Mouse (Mus musculus) cortical plate, adult 2 months (tissue): ENCODE data around the gene Glis2. TPM values are rescaled to one million over a fixed set of nuclear protein-coding genes. Genes with fewer than 3 reads are reported as not detected.

Source experiments
- H3K27ac ChIP-seq: fragments of 200-500 bp; 2 replicates; pipeline ENCODE4 v1.5.1; 2012; ENCODE audit warnings: low read length, control low read depth, inconsistent platforms; ENCODE audit not compliant: insufficient read depth
- H3K4me1 ChIP-seq: fragments of 200-500 bp; 2 replicates; pipeline ENCODE4 v1.6.1; 2011; ENCODE audit warnings: low read length; ENCODE audit not compliant: control insufficient read depth, insufficient read depth
- H3K4me3 ChIP-seq: fragments of 200-500 bp; 2 replicates; pipeline ENCODE4 v1.5.1; 2011; ENCODE audit warnings: mild to moderate bottlenecking, low read length, control low read depth; ENCODE audit not compliant: insufficient read depth
- CTCF ChIP-seq: fragments of 200-500 bp; IDR thresholded peaks from 2 replicates; pipeline ENCODE4 v1.5.1; 2011; ENCODE audit warnings: mild to moderate bottlenecking, control low read depth, low read length; ENCODE audit not compliant: insufficient read depth; ENCODE audit errors: extremely low read depth
- POLR2A ChIP-seq: fragments of 200-500 bp; IDR thresholded peaks from 2 replicates; pipeline ENCODE4 v1.6.1; 2011; ENCODE audit warnings: mild to moderate bottlenecking, low read length, control low read depth; ENCODE audit not compliant: insufficient read depth; ENCODE audit errors: extremely low read depth
- polyA plus RNA-seq: library from polyadenylated mRNA; depleted of rRNA; stranded (reverse); fragments of >200 nt; gene quantifications from 2 replicates; pipeline ENCODE4 v1.2.3, GENCODE M21; 2012

Gene Glis2
- polyA plus RNA-seq, 1 experiment, result 17.3 TPM

DNA sequence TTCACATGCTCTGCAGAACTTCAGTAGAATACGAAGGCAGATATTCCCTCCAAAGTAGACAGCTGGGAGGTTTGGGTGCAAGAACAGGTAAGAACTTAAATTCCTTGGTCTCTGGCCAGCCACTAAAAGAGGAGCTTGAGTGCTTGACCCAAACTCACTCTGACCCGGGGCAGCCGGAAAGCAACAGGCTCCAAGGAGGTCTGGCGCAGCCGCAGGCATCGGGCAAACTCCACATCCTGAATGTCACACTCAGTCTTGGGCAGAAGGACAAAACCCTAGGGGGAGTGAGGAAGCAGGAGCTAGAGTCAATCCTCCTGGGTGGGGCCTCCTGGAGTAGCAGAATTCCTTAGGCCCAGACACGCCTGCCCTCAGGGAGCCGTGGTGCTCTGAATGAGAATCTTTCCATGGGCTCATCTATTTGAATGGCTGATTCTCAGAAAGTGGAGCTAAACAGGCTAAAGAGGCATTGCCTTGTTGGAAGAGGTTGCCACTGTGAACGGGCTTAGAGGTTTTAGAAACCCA, 34.4 kb downstream of the Glis2 start:
- no peak overlapping the region for H3K27ac ChIP-seq
- no peaks in the 10 kb centered on the region for H3K4me1 ChIP-seq
- TF ChIP-seq POLR2A, result no peak
- no peak for TF ChIP-seq CTCF
- no peak overlapping the region for H3K4me3 ChIP-seq

DNA sequence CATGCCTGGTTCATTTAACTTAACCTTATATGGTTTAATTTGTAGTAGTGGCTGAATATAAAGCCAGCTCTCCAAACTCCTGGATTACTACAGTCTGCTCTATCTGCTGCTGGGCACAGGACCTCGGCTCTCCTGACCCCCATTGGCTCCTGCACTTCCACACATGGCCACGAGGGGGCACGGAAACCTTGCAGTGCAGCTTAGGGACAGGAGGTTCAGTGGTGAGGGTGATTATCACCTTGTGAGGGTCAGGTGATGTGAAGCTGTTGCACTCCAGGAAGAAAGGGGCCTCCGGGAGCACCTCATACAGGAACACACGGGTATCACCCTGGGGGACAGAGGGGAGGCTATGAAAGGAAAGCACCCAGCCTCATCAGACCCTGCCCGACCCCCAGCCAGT, 35.4 kb downstream of the Glis2 start:
- H3K4me3 ChIP-seq, result no peak overlapping the region
- no peak overlapping the region for H3K27ac ChIP-seq
- TF ChIP-seq POLR2A (no peak), CTCF (peak; percentile 96)
- no peaks in the 10 kb centered on the region for H3K4me1 ChIP-seq

DNA sequence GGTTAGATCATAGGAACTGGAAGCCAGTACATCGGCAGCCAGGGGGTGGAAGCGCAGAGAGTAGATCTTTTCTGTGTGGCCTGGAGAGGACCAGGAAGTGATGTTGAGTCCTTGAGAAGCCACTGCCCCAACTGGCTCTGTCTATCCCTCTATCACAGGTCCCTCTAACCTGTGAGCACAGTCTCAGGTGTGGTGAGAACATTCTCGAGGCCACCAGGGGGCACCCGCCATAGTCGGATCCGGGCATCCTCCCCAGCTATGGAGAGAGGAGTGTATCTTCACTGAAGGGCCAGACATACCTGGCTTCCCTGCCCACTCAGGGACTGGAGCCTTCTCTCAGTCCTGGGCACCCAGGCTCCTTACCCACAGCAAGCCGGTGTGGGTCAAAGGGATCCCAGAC, 37.5 kb downstream of the Glis2 start:
- Histone ChIP-seq H3K4me1 (no peaks in the 10 kb centered on the region), H3K4me3 (no peak overlapping the region)

DNA sequence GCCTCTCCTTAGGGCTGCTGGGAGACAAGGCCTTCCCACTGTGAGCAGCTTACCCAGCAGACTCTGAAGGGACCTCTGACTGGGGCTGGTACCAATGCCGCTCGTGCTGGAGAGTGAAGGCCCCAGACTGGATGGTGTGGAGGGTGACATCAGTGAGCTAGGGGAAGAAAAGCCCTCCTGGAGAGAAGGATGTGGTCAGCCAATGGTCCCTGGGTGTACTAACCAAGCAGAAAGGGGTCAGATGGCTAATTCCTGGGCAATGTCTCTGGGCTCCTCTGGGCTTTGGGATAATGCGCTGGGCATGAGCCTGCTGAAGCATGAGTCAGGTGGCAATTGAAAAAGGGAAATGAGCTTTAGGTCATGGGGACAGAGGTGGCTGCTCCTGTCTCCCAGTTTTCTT, 39.1 kb downstream of the Glis2 start:
- Histone ChIP-seq H3K27ac (no peak overlapping the region), H3K4me1 (no peaks in the 10 kb centered on the region), H3K4me3 (no peak overlapping the region)
- TF ChIP-seq POLR2A (no peak), CTCF (no peak)

More for the DNA sequence above, 37.5 kb downstream of the Glis2 start:
- peak; percentile 16; the same call in 1 of the 2 replicates for TF ChIP-seq CTCF
- TF ChIP-seq POLR2A, result no peak
- H3K27ac ChIP-seq, result no peak overlapping the region

DNA sequence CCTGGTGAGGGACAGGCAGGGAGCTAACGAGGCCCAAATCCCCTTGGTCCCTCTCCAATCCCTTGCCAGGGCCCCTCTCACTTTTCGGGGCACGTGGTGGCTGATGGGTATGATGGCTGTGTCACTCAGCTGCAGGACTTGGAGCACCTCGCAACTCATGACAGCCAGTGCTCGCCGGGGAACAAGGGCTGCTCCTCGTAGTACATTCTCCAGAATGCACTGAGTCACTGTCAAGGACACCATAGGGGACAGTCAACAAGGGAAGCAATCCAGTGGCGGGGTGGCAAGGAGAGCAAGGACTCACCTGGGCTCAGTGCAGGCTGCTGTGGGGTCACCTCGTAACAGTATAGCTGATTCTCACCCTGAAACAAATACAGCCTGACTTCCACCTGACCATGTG, 40.2 kb downstream of the Glis2 start:
- Histone ChIP-seq H3K4me1 (no peaks in the 10 kb centered on the region), H3K4me3 (no peak overlapping the region), H3K27ac (no peak overlapping the region)
- TF ChIP-seq CTCF (no peak), POLR2A (no peak)

DNA sequence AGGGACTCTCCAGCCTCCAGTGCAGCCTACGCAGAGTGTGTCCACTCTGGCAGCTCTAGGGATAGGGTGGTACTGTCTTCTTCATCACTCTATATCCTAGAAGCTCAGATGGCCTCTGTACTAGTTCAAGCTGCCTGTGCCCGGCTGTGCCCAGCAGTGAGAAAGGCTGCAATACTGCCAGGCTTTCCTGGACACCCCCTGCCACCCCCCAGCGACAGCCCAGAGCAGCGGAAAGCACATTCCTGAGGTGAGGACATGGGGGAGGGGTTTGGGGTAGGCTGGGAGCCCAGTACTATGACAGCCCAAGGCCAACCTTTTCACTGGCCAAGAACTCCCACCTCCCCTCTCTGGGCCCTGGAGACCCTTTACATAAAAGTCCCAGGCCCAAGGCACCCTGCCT, 41.2 kb downstream of the Glis2 start:
- no peak overlapping the region for H3K4me3 ChIP-seq
- no peak overlapping the region for H3K27ac ChIP-seq
- TF ChIP-seq POLR2A (no peak), CTCF (no peak)
- no peaks in the 10 kb centered on the region for H3K4me1 ChIP-seq

DNA sequence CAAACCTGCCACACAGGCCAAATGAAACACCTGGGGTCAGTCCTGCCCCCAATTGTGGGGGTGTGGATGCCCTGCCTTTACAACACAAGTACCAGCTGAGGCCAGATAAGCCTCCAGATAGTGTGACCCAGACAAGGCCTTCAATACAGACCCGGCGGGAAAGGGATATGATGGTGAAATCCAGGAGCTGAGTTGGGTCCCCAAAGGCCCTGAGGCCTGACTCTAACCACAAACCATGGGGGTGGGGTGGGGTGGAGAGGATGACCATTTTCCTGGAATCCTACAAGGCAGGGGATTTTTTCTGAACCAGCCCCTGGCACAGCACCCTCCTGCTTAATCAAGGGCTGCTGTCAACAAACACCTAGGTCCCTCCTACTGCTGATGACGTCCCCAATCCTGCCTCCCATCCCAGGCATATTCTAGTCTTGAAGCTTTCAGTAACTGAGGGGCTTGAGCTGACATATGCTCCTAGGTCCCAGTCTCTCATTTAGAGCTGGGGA, 44.4 kb downstream of the Glis2 start:
- Histone ChIP-seq H3K4me1 (peaks cover 12% of the 10 kb centered on the region), H3K27ac (no peak overlapping the region)

DNA sequence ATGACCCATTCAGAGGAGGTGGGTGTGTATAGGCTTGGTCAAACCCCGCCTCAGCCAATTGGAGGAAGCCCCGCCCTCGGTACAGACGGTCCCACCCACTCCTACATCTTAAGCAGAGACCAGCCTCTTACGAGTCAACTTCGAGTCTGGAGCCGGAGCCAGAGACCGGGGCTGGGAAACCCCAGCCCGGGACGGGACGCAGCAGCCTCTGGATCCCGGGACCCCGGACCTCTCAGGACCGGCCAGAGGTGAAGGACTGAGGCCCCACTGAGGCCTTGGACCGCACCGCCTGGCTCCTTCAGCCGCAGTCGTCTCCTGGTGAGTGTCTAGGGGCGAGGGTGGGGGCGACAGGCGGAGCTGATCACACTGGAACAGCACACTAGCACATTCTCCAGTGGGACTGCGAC, 45.3 kb downstream of the Glis2 start, which contains the start of the genes Vasn and Dnaja3:
Gene Vasn, plus strand, starts transcription at position 111 of the 407 bp plus-strand sequence.
Gene Dnaja3, plus strand, starts transcription at position 159 of the 407 bp plus-strand sequence.
- peak within 1 kb of the TSS; percentile 32 for H3K27ac ChIP-seq
- TF ChIP-seq POLR2A, result peak; percentile 81
- no peak for TF ChIP-seq CTCF
- peak within 1 kb of the TSS; percentile 56 for H3K4me3 ChIP-seq
- peaks cover 17% of the 10 kb centered on the region for H3K4me1 ChIP-seq

More for the DNA sequence above, 44.4 kb downstream of the Glis2 start:
- H3K4me3 ChIP-seq, result no peak overlapping the region
- TF ChIP-seq POLR2A (no peak), CTCF (no peak)

DNA sequence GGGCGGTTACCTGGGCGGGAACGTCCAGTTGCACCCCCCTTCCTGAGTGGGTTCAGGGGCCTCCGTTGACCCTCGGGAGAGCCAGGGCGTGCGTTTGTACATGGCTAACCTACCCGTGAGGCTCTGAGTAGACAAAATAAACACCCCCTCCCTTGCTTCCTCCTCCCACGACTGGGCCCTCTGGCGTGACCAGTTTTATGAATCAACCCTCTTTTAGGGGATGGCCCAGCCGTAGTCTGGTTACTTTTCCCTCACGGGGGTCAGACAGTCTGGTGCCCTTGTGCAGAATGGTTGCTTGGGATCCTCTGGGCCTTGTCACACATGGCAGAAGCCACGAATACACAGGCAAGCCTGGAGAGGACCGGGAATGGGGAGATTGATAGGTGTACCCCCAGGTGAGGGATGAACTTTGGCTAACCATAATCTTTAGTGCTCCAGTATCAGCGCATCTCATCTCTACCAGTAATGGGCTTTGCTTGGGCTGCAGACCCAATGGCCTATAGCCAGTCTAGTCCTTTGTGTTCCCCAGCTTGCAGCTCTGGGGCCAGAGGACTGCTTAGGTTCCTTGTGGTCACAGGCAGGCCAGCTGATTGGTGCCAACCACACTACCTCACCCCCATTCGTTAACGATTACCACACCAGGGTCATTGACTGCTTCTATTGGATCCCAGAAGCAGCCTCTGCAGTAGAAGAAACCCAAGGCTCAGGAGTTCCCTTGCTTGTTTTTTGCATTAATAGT, 45.9 kb downstream of the Glis2 start:
- peaks cover 17% of the 10 kb centered on the region for H3K4me1 ChIP-seq
- H3K4me3 ChIP-seq, result peak overlapping the region; percentile 56
- peak overlapping the region; percentile 32 for H3K27ac ChIP-seq
- TF ChIP-seq CTCF (no peak), POLR2A (no peak)
